Mouse (Mus musculus) erythroblast, adult 5-6 weeks (primary cell): ENCODE data around the gene Akr1b3. TPM values are rescaled to one million over a fixed set of nuclear protein-coding genes. Genes with fewer than 3 reads are reported as not detected.
"Not testable (repeated sequence)": the region's sequence is repeated elsewhere in the genome, so short reads cannot be mapped to it uniquely, and the experiment has no call there.

Experiments
- ATAC-seq: replicated peaks from 2 replicates; pipeline ENCODE4 v1.8.0; 2016; ENCODE audit warnings: moderate number of reproducible peaks, mild to moderate bottlenecking, moderate TSS enrichment, inconsistent platforms; ENCODE audit not compliant: poor library complexity, low FRiP score, severe bottlenecking
- total RNA-seq, 2 experiments: library from RNA; stranded (forward) in 1 of 2; stranded (reverse) in 1 of 2; fragments of 150-400 nt in 1 of 2; fragments of 200-764, 138-1000 nt in 1 of 2; gene quantifications; 2 replicates each; pipeline versions ENCODE4 v1.2.3 to v1.2.4; 2015 to 2017; ENCODE audit warnings: low replicate concordance in 2 of 2

Akr1b3 gene
- total RNA-seq, 2 experiments from 2014 or later = 27.4 to 72.8 TPM

GRCm38 (mm10) chr6:34331804-34332203 is 14.5 kb upstream of the Akr1b3 start:
- ATAC-seq = not testable (repeated sequence)

- ATAC-seq = no peak
Observed at GRCm38 (mm10) chr6:34331379-34331778, 14.1 kb upstream of the Akr1b3 start.

- no peak for ATAC-seq
Observed at GRCm38 (mm10) chr6:34322121-34322520, 4.8 kb upstream of the Akr1b3 start.

DNA sequence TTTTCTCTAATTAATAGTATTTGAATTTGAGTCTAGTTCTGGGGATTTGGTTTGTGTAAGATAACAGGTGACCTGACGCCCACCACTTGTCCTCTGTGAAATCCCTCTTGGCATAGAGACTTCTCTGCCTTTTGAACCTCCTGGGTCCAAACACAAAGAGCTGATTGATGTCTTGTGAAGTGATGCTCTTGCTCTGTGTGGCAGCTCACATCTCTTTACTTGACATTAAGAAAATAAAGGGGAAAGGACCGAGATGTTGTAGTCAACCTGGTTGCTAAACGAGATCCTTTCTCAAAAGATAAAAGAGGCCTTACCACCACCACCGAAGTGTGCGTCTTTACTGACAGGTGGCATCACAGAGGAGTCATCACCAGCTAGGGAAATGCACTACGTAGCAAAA is 1.4 kb upstream of the Akr1b3 start:
- ATAC-seq = no peak

- no peak for ATAC-seq
Observed at GRCm38 (mm10) chr6:34318172-34318571, 894 bp upstream of the Akr1b3 start.

GRCm38 (mm10) chr6:34313921-34314320 is 3.4 kb downstream of the Akr1b3 start:
- ATAC-seq = no peak

DNA sequence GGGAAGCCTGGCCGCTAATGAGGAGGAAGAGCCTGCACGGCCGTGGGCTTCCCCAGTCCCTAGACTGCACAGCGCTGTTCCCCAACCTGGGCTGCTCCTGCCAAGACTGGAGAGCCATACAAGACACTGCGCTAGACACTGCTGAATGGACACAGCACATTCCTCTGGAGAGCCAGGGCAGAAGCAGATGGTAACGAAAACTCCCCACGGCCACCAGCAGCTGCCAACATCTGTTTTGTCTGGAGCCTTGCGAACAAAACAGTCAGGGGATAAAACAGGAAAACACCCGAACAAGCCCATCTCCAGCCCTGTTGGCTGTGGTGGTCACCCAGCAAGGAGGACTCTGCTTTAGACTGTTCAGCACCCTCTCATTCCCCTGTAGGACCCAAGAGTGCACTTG is 3.9 kb downstream of the Akr1b3 start:
- ATAC-seq = no peak

DNA sequence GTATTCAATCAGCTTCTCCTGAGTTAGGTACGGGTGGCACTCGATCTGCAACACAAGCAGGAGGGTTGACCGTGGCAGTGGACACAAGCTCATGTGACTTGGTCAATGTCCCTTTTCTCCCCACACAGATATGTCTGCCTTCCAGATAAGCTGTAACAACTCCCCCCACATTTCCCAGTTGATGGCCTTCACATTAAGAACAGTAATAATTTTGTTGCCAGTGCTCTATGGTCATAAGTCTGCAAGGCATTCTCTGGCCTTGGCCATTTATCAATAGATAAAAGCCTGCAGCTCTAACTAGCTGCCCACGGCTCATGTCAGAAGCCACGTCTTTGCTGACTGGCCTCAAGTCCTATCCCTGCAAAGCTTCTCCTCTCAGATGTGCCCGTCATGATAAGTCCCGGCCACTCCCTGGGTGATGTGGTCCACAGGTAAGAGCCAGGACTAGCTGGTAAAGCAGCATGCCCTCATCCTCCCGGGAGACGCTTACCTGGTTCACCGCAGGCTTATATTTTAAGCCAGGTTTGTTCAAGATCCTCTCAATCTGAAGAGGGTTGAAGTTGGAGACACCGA is 7.2 kb downstream of the Akr1b3 start:
- no peak for ATAC-seq

GRCm38 (mm10) chr6:34309526-34309925 is 7.8 kb downstream of the Akr1b3 start:
- ATAC-seq = no peak

DNA sequence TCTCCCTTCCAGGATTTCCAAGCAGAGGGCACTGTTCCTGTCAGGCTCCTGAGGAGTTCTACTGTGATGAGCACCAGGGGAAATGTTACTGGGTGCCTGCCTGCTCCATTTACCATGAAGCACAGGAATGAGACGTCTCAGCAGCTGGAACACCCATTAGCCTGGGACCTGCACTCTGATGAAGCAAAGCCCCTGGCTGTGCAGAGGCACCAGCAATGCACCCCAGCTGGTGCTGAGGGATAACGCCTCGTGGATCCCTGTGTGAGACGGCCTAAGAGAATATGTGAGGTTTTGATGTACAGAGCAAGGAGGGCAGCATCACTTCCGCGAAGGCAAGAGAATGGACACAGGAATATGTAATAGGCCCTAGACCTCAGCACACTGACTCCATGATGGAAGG is 10.5 kb downstream of the Akr1b3 start:
- ATAC-seq = no peak

DNA sequence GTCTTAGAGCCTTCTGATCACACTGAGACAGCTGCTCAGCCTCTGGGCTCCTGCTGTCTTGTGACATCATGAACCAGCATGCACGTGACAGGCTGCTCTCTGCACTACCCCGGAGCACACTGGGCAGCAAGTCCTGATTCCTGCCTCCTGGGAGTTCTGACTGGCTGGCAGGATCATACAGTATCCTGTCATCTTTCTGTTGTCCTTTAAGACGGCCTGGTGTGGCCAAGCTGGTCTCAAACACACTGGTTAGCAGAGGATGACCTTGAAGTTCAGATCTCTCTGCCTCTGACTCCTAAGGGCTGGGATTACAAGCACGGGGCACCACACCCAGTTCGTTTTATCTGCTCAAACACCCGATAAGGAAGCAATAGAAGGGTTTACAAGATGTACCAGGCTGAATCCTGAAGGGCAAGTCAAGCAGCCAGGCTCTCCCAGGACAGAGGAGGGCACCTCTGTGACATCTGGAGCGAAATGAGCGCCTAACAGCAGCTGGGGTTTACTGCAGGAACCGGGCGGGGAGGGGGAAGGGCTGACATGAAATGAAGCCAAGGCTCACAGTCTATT is 12.5 kb downstream of the Akr1b3 start:
- ATAC-seq = no peak

- no peak for ATAC-seq
Observed at GRCm38 (mm10) chr6:34297055-34297454, 20.2 kb downstream of the Akr1b3 start.

- ATAC-seq = no peak
Observed at GRCm38 (mm10) chr6:34295437-34295836, 21.8 kb downstream of the Akr1b3 start.

DNA sequence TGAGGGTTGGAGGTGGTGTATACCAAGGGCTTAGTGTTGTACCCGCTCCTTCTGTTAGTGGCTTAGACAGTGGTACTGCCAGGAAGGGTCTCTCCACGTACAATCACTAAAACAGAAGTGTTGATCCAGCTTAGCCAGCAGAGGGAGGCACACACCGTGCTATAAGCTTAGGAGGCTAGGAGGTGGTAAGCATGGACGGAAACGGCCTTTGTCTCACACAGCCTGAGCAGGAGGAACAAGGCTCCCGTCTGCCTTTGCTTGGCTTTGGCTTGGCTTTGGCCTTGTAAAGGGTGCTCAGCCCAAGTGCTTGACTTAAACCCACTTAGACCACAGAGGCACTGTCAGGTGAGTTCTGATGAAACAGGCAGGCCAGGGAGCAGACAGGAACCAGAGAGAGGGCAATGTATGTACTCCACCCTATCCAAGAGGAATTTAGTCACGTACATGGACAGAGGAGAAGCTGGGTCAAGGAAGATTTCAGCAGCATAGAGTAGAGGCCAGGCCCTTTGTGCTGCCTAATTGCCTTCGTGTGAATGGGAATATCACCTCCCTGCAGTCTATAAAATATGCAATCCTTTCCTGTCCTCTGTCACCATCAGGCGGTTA is 24.3 kb downstream of the Akr1b3 start:
- ATAC-seq = no peak

- ATAC-seq = no peak
Observed at GRCm38 (mm10) chr6:34292196-34292881, 24.9 kb downstream of the Akr1b3 start.

GRCm38 (mm10) chr6:34290681-34291080 is 26.6 kb downstream of the Akr1b3 start:
- no peak for ATAC-seq

DNA sequence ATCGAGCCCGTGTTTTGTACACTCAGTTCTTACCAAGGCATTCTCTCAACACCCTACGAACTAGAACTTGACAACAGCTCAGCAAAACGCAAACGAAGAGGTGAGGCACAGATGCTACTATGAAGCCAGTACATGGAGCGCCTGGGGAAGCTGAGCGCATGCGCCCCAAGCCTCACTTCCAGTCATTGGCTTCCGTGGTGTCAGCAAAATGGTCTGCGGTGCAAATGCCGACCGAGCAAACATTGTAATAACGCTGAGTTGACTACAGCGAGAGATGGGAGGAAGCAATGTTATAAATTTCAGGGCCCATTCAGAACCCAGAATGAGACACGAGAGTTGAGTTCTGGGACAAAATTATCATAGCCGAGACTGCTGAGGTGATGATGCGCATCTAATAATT is 27.2 kb downstream of the Akr1b3 start:
- no peak for ATAC-seq

- no peak for ATAC-seq
Observed at GRCm38 (mm10) chr6:34288098-34288497, 29.2 kb downstream of the Akr1b3 start.

- ATAC-seq = no peak
Observed at GRCm38 (mm10) chr6:34286841-34287240, 30.4 kb downstream of the Akr1b3 start.

GRCm38 (mm10) chr6:34278385-34278784 is 38.9 kb downstream of the Akr1b3 start:
- ATAC-seq = no peak

GRCm38 (mm10) chr6:34277665-34278064 is 39.6 kb downstream of the Akr1b3 start:
- no peak for ATAC-seq
